Mouse (Mus musculus) lung, adult 2 months (tissue): Measurements from ENCODE around the gene Map3k21. TPM values are rescaled to one million over a fixed set of nuclear protein-coding genes. Genes with fewer than 3 reads are reported as not detected.

Source experiments
- DNase-seq: peaks from one replicate; pipeline ENCODE4 v3.0.0; 2022
- H3K4me1 ChIP-seq: fragments of 200-500 bp; 2 replicates; pipeline ENCODE4 v1.6.1; 2011; ENCODE audit warnings: low read length; ENCODE audit not compliant: control insufficient read depth, insufficient read depth
- H3K4me3 ChIP-seq: fragments of 200-500 bp; replicated peaks from 2 replicates; pipeline ENCODE3; 2011; ENCODE audit warnings: low read depth, mild to moderate bottlenecking, control low read depth, low read length; ENCODE audit errors: extremely low read depth
- CTCF ChIP-seq: fragments of 200-500 bp; IDR thresholded peaks from 2 replicates; pipeline ENCODE4 v1.5.1; 2011; ENCODE audit warnings: mild to moderate bottlenecking, low read length, control low read depth; ENCODE audit not compliant: insufficient read depth
- POLR2A ChIP-seq: fragments of 200-500 bp; IDR thresholded peaks from 2 replicates; pipeline ENCODE4 v1.6.1; 2011; ENCODE audit warnings: low read depth, mild to moderate bottlenecking, control low read depth, low read length, borderline replicate concordance; ENCODE audit errors: extremely low read depth
- WGBS: fragments of 180-500 bp; shearing (Covaris S2); methylation state at CpG from one replicate; pipeline ENCODE4 v1.1.7; 2018; 5-methylcytosine and 5-hydroxymethylcytosine counted together
- polyA plus RNA-seq: library from polyadenylated mRNA; depleted of rRNA; stranded (reverse); fragments of >200 nt; gene quantifications from 2 replicates; pipeline ENCODE4 v1.2.3, GENCODE M21; 2012

Gene Map3k21
- polyA plus RNA-seq, 1 experiment, result 1.3 TPM

DNA sequence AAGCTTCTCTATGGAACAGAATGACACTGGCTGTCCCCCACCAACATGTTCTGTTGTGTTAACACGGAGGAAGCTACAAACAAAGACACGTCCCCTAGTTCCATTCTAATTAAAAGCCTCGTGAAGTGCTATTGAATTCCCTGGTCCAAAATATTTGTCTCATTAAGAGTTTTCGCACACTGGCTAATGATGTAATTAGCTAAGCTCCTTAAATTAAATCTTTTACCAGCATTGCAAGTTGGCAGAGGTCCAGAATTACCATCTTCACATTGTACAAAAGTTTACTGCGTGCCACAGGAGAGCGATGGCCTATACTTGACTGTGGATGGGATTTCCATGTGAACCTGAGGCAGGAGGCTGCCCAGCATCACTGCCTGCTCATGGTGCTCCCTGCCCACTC, 51.5 kb downstream of the Map3k21 start:
- WGBS, result 90% methylated on average over 6 of the region's 6 CpGs
- no peaks in the 10 kb centered on the region for H3K4me1 ChIP-seq
- no peak for TF ChIP-seq POLR2A
- no peak for TF ChIP-seq CTCF
- no peak for DNase-seq
- no peak overlapping the region for H3K4me3 ChIP-seq

DNA sequence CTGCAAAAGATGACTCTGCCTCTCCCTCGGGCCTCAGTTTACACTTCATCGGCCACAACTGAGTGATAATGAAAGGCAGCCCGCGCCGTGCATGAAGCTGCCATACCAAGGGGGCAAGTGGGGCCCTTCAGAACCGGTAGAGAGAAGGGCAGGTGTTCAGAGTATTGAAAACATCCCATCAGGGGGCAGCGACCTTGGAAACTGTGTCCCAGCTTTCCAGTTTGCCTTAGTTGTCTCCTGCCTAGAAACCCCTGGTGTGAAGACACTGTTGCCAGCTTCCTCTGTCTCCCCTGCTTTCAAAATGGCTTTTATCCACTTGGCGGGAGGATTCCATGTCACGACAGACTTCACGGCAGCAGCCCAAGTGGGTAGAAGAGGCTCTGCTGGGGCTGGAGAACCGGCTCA, 53.6 kb downstream of the Map3k21 start:
- H3K4me3 ChIP-seq, result no peak overlapping the region
- no peaks in the 10 kb centered on the region for H3K4me1 ChIP-seq
- WGBS, result 6% methylated on average over 11 of the region's 11 CpGs
- TF ChIP-seq POLR2A, result no peak
- TF ChIP-seq CTCF, result no peak
- no peak for DNase-seq

DNA sequence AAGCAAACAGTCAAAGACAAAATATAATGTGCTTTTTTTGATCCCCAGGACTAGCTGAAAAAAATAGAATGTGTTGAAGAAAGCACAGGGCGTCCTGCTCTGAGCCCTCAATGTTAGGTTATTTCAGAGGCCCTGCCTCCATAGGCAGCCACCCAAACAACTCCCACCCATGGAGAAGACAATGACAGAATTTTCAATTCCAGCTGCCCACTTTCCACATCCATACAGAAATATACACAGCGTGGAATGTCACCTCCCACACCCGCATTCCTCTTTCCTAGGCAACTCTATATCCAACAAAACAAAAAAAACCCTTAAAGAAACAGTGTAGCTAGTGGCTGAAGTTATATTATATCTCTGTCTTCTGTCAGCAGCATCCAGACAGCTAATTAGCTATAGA, 61.1 kb downstream of the Map3k21 start:
- DNase-seq, result no peak
- 32% methylated on average over 3 of the region's 3 CpGs for WGBS
- TF ChIP-seq CTCF (no peak), POLR2A (no peak)
- Histone ChIP-seq H3K4me1 (no peaks in the 10 kb centered on the region), H3K4me3 (no peak overlapping the region)

DNA sequence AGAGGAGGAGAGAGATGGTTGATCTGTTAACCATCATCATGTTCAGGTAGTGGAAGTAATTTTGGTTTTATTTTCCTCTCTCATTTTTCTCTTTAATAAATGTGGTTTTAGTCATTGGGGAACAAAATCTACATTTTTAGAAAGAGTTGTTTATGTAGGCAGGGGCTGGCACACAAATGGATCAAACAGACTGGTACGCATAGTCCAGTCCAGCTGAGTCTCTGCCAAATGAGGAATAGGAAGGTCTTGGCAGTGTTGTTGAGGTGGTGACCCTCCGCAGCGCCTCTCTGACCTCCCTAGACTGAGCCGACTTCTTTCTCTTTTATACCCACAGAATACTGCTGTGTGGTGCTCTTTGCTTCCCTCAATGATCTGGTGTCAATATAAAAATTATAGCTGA, 65.7 kb downstream of the Map3k21 start:
- TF ChIP-seq CTCF, result no peak
- TF ChIP-seq POLR2A, result no peak
- no peak for DNase-seq
- Histone ChIP-seq H3K4me3 (no peak overlapping the region), H3K4me1 (no peaks in the 10 kb centered on the region)
- WGBS, result 81% methylated on average over 4 of the region's 4 CpGs

DNA sequence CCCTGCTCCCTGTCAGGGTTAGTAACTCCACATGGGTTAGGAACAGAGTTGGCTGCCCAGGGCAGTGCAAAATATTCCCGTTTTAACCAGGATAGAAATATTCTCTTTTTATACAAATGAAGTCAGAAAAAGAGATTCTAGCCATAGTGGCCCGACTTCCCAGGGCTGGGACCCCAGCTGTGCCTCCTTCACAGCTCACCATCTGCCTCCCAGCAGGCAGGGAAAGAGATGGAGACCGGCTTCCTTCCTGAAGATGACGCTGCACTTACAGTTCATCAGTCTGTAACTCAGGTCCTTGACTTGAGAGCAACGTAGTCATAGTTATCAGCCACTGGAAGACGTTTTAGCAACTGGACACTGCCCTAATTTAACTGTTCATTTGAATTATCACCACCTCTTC, 70.6 kb downstream of the Map3k21 start:
- no peak overlapping the region for H3K4me3 ChIP-seq
- TF ChIP-seq POLR2A (no peak), CTCF (no peak)
- DNase-seq, result no peak
- no peaks in the 10 kb centered on the region for H3K4me1 ChIP-seq
- 19% methylated on average over 6 of the region's 6 CpGs for WGBS

DNA sequence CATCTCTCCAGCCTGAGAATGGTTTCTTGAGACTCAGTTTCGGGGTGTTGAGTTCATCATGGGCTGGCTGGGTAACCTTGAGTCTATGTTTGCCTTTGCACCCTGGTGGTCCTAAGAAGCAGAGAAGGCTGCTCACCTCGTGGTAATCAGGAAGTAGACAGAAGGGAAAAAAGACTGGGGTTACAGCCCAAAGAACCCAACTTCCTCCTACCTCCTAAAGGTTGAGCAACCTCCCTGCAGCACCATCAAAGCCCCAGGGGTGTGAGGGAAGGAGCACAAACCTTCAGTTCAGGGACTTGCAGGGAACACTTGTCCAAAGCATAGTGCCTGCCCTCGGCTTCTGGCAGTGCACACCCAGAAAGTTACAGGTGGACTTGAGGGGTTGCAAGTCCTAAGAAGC, 73.3 kb downstream of the Map3k21 start:
- TF ChIP-seq CTCF (no peak), POLR2A (no peak)
- no peak overlapping the region for H3K4me3 ChIP-seq
- DNase-seq, result no peak
- H3K4me1 ChIP-seq, result no peaks in the 10 kb centered on the region; the same call in 1 of the 2 replicates
- WGBS, result 57% methylated on average over 3 of the region's 3 CpGs

DNA sequence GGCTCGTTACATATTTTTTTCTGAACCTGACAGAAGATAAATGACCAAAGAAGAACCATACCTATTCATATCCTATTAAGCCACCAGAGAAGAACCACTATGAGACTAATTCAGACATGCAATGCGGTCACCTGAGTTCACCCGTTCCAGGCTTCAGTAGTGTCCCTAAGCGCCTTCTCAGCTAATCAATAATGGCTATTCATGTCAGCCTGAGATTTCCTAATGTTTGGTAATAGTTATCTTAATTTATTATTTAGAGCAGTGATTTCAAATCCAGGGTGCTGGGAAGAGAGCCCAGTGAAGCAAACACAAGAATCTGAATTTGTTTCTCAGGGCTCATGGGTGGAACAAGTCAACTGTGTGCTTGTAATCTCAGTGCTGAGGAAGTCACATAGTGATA, 73.9 kb downstream of the Map3k21 start:
- WGBS, result 85% methylated on average over 4 of the region's 4 CpGs
- no peak for DNase-seq
- H3K4me3 ChIP-seq, result no peak overlapping the region
- no peak for TF ChIP-seq POLR2A
- no peak for TF ChIP-seq CTCF
- H3K4me1 ChIP-seq, result no peaks in the 10 kb centered on the region; the same call in 1 of the 2 replicates

DNA sequence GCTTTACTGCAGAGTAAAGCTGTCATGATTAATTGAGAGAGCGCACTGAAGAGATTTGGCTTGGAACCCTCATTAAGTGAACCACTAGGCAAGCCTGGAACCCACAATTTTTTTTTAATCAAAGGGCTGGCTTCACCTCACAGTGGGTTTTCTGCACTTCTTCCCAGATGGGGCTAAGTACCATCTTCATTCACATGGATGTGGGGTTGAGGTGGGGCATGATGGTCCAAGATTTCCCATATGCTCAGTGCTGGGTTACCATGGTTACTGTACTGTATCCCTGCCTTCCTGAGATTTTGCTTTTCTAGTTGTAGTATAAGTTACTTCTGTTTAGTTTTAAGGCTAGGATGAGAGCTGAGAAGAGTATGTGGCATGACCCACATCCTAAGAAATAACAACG, 75.1 kb downstream of the Map3k21 start:
- TF ChIP-seq CTCF (no peak), POLR2A (no peak)
- no peak overlapping the region for H3K4me3 ChIP-seq
- WGBS, result 93% methylated on average over 2 of the region's 2 CpGs

DNA sequence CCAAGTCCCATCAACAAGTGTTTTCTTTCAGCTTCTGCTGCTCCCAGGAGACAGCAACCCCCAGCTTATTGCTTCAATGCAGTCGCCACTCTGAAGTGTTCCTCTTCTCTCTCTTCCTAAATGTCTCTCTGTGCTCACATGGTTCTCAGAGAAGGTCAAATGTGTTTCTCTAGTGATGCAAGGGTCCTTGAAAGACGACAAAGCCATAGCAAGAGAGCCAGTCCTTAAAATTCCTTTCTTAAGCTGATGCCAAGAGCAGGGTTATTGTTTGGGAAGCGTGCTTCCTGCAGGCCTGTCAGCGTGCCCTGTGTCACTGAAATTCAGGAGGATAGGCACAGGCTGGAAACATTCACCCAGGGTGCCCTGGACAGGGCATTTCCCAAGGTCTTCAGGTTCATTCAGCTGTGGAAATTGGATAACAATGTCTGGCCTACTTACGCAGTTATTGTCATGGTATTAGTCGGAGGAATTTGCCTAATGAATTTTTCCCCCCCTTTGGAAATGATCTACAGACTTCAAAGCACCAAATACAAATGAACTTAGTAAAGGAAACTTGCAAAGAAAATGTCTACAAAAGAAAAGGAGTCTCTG, 76.8 kb downstream of the Map3k21 start:
- no peak for DNase-seq
- no peak for TF ChIP-seq CTCF
- no peak for TF ChIP-seq POLR2A
- 38% methylated on average over 6 of the region's 6 CpGs for WGBS
- Histone ChIP-seq H3K4me3 (no peak overlapping the region), H3K4me1 (no peaks in the 10 kb centered on the region; the same call in 1 of the 2 replicates)

More for the DNA sequence above, 75.1 kb downstream of the Map3k21 start:
- no peak for DNase-seq
- no peaks in the 10 kb centered on the region; the same call in 1 of the 2 replicates for H3K4me1 ChIP-seq

DNA sequence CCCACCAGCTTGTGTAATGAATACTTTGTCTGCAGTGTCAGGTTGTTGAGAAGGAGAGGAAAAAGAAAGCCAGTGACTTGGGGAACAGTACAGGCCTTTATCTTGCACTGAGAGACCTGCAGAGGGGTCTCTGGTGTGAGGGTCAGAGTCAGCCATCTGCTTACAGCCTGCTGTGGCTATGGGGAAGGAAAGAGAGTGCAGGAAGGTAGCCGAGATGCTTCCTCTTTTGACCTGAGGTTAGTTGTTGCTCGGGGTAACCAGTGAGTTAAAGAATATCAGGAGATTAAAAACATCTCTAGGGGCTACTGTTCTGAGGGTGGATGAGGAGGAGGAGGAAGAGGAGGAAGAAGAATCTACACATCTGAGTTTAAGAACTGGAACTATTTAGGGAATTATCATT, 77.7 kb downstream of the Map3k21 start:
- TF ChIP-seq POLR2A (no peak), CTCF (no peak)
- WGBS, result 38% methylated on average over 2 of the region's 2 CpGs
- H3K4me1 ChIP-seq, result no peaks in the 10 kb centered on the region; the same call in 1 of the 2 replicates
- H3K4me3 ChIP-seq, result no peak overlapping the region
- DNase-seq, result no peak
